Mouse (Mus musculus) left cerebral cortex, adult 2 months (tissue): ENCODE data around the gene 1190002N15Rik. TPM values are rescaled to one million over a fixed set of nuclear protein-coding genes. Genes with fewer than 3 reads are reported as not detected.

Experiments
- DNase-seq, 2 experiments: peaks; one replicate each; pipeline ENCODE4 v3.0.0; 2021 to 2022; ENCODE audit warnings: low spot score in 2 of 2, mixed read lengths in 1 of 2; ENCODE audit errors: extremely low spot score in 1 of 2
- H3K27ac ChIP-seq: fragments of 200-600 bp; 2 replicates; pipeline ENCODE4 v1.8.1; 2022
- H3K4me3 ChIP-seq: fragments of 200-600 bp; 2 replicates; pipeline ENCODE4 v1.8.1; 2022
- CTCF ChIP-seq: fragments of 200-600 bp; IDR thresholded peaks from 2 replicates; pipeline ENCODE4 v1.8.1; 2022; ENCODE audit warnings: antibody characterized with exemption, mild to moderate bottlenecking, moderate library complexity
- intact Hi-C: fragments of 180-260 bp; cut with DNase I; formaldehyde crosslinking; loops from one replicate; pipeline ENCODE4 v1.15.1; 2025
- total RNA-seq, 2 experiments: library from RNA; stranded (reverse); gene quantifications; 2 replicates each; pipeline ENCODE4 v1.2.3; 2021

The 1190002N15Rik gene
- total RNA-seq, 2 experiments from 2014 or later = 32.8 to 40.1 TPM

DNA sequence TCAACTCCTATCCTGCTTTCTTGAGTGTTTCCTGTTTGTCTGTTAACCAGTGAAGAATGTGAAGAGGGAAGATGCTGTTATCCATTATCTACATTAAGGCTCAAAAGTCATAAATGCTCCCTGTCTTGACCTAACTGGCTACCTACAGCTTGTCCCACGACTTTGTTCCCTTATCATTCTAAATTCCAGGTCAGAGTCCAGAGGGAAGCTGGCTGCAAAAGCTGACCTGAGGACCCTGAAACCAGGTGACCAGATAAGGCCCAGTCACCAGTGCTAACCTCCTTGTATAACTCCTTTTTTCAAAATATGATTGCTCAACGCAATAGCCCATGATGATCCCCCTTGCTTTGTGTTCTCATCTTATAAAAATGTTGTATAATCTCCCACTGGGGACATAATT is 66.4 kb downstream of the 1190002N15Rik start:
- no peak for DNase-seq
- no peak overlapping the region for H3K4me3 ChIP-seq
- intact Hi-C loops = no loop called here
- H3K27ac ChIP-seq = no peak overlapping the region
- no peak for TF ChIP-seq CTCF

Other genes starting within 250 kb of the 1190002N15Rik start
- 10 to 100 TPM; 23.1 to 23.7 TPM for gene Slc9a9, start 131.8 kb upstream of the 1190002N15Rik start, total RNA-seq